Mouse (Mus musculus) right cerebral cortex, adult 18-20 months (tissue): ENCODE measurements around the gene Lin7c.
"Not testable (repeated sequence)": the region's sequence is repeated elsewhere in the genome, so short reads cannot be mapped to it uniquely, and the experiment has no call there.

Experiments
- DNase-seq: peaks from one replicate; pipeline ENCODE4 v3.0.0; 2022; ENCODE audit warnings: mixed read lengths

The Lin7c gene

GRCm38 (mm10) chr2:109890597-109890996 is at the start of gene Lin7c:
TSS of gene Lin7c (plus strand) at chr2:109890853.
- peak; percentile 95 for DNase-seq

GRCm38 (mm10) chr2:109846401-109846800 is 44.3 kb upstream of the Lin7c start:
- DNase-seq = no peak

GRCm38 (mm10) chr2:109848305-109848704 is 42.3 kb upstream of the Lin7c start:
- DNase-seq = no peak

GRCm38 (mm10) chr2:109848715-109849114 is 41.9 kb upstream of the Lin7c start:
- DNase-seq = no peak

- DNase-seq = no peak
Observed at GRCm38 (mm10) chr2:109855601-109856000, 35.1 kb upstream of the Lin7c start.

- no peak for DNase-seq
Observed at GRCm38 (mm10) chr2:109859671-109860070, 31.0 kb upstream of the Lin7c start.

- DNase-seq = no peak
Observed at GRCm38 (mm10) chr2:109860832-109861231, 29.8 kb upstream of the Lin7c start.

GRCm38 (mm10) chr2:109879429-109879828 is 11.2 kb upstream of the Lin7c start:
- not testable (repeated sequence) for DNase-seq

- DNase-seq = no peak
Observed at GRCm38 (mm10) chr2:109881111-109881510, 9.5 kb upstream of the Lin7c start.

- DNase-seq = no peak
Observed at GRCm38 (mm10) chr2:109881625-109882024, 9.0 kb upstream of the Lin7c start.

- peak; percentile 29 for DNase-seq
Observed at GRCm38 (mm10) chr2:109884106-109884505, 6.5 kb upstream of the Lin7c start.

- no peak for DNase-seq
Observed at GRCm38 (mm10) chr2:109884507-109884906, 6.1 kb upstream of the Lin7c start.

GRCm38 (mm10) chr2:109890068-109890467 is 585 bp upstream of the Lin7c start:
- no peak for DNase-seq

GRCm38 (mm10) chr2:109891031-109891430 is 378 bp downstream of the Lin7c start:
- DNase-seq = no peak

GRCm38 (mm10) chr2:109891471-109891870 is 818 bp downstream of the Lin7c start:
- DNase-seq = no peak

GRCm38 (mm10) chr2:109896311-109896710 is 5.7 kb downstream of the Lin7c start:
- DNase-seq = no peak

- DNase-seq = no peak
Observed at GRCm38 (mm10) chr2:109902869-109903268, 12.2 kb downstream of the Lin7c start.

GRCm38 (mm10) chr2:109904171-109904821 is 13.6 kb downstream of the Lin7c start:
- DNase-seq = peak; percentile 88

GRCm38 (mm10) chr2:109909122-109909521 is 18.5 kb downstream of the Lin7c start:
- no peak for DNase-seq

GRCm38 (mm10) chr2:109912216-109912615 is 21.6 kb downstream of the Lin7c start:
- DNase-seq = no peak

GRCm38 (mm10) chr2:109912766-109913165 is 22.1 kb downstream of the Lin7c start:
- no peak for DNase-seq

- DNase-seq = no peak
Observed at GRCm38 (mm10) chr2:109913241-109913640, 22.6 kb downstream of the Lin7c start.

GRCm38 (mm10) chr2:109914601-109915000 is 23.9 kb downstream of the Lin7c start:
- DNase-seq = no peak

GRCm38 (mm10) chr2:109916782-109917495 is 26.3 kb downstream of the Lin7c start:
- no peak for DNase-seq
